Mouse (Mus musculus) heart, postnatal 0 days (tissue): ENCODE measurements around the gene Klhl29.

Experiments
- CTCF ChIP-seq: IDR thresholded peaks from 2 replicates; pipeline ENCODE4 v1.5.1; 2016; ENCODE audit warnings: antibody characterized with exemption, control low read depth, low read depth
- EP300 ChIP-seq: IDR thresholded peaks from 2 replicates; pipeline ENCODE4 v1.6.1; 2016; ENCODE audit warnings: antibody characterized with exemption, low read depth

GRCm38 (mm10) chr12:5407175-5407574 is 31.7 kb upstream of the Klhl29 start:
- no peak for TF ChIP-seq CTCF
- TF ChIP-seq EP300, result no peak
